Mouse (Mus musculus): Measurements from ENCODE around the gene Adcy2.

GRCm38 (mm10) chr13:68941429-68941828 lies 57.9 kb downstream of the Adcy2 start:
- TF ChIP-seq CTCF (conservative IDR thresholded peaks at IDR 0.05; ENCODE audit: low read length) = no peak
- TF ChIP-seq POU5F1 (IDR thresholded peaks at IDR 0.05; ENCODE audit: borderline replicate concordance, low read length) = no peak
